Mouse (Mus musculus) forebrain, embryonic 11.5 days (tissue): ENCODE data around the gene Apbb2. TPM values are rescaled to one million over a fixed set of nuclear protein-coding genes. Genes with fewer than 3 reads are reported as not detected.
A peak's percentile ranks its signal among the peaks of the same experiment; 100 is the strongest.

Experiments
- ATAC-seq: fragments of 200-750 bp; cut with Nextera tagmentation; replicated peaks from 2 replicates; pipeline ENCODE4 v1.8.0; 2017; ENCODE audit warnings: moderate TSS enrichment; ENCODE audit not compliant: low FRiP score
- DNase-seq: peaks from one replicate; pipeline ENCODE4 v3.0.0-alpha.2; 2017; ENCODE audit warnings: low spot score
- H3K27ac ChIP-seq: fragments of 300-500 bp; sonication (generic); 2 replicates; pipeline ENCODE4 v1.5.1; 2014; ENCODE audit warnings: low read depth, low read length
- H3K27me3 ChIP-seq: fragments of 300-500 bp; sonication (generic); 2 replicates; pipeline ENCODE4 v1.6.1; 2014; ENCODE audit warnings: mild to moderate bottlenecking, low read length, mixed read lengths; ENCODE audit not compliant: control insufficient read depth, insufficient read depth
- H3K36me3 ChIP-seq: fragments of 300-500 bp; sonication (generic); 2 replicates; pipeline ENCODE4 v1.6.1; 2014; ENCODE audit warnings: mild to moderate bottlenecking, low read length, moderate library complexity, mixed read lengths; ENCODE audit not compliant: control insufficient read depth, insufficient read depth
- H3K4me1 ChIP-seq: fragments of 300-500 bp; sonication (generic); replicated peaks from 2 replicates; pipeline ENCODE4 v1.6.1; 2014; ENCODE audit warnings: low read length, mixed read lengths; ENCODE audit not compliant: control insufficient read depth, insufficient read depth
- H3K4me2 ChIP-seq: fragments of 300-500 bp; sonication (generic); 2 replicates; pipeline ENCODE4 v1.6.1; 2014; ENCODE audit warnings: low read depth, mild to moderate bottlenecking, low read length, moderate library complexity, mixed read lengths; ENCODE audit not compliant: severe bottlenecking
- H3K4me3 ChIP-seq: fragments of 300-500 bp; sonication (generic); 2 replicates; pipeline ENCODE4 v1.5.1; 2014; ENCODE audit warnings: low read depth, low read length
- H3K9ac ChIP-seq: fragments of 300-500 bp; sonication (generic); 2 replicates; pipeline ENCODE4 v1.6.1; 2014; ENCODE audit warnings: low read length
- H3K9me3 ChIP-seq: fragments of 300-500 bp; sonication (generic); 2 replicates; pipeline ENCODE4 v1.6.1; 2016; ENCODE audit warnings: low read length, mixed read lengths; ENCODE audit not compliant: control insufficient read depth
- WGBS: fragments of 180-500 bp; shearing (Covaris S2); extraction: QIAGEN DNeasy Blood & Tissue Kit; methylation state at CpG from one replicate; pipeline ENCODE4 v1.1.7; 2014; 5-methylcytosine and 5-hydroxymethylcytosine counted together
- polyA plus RNA-seq: library from polyadenylated mRNA; unstranded; fragments of >200 nt; fragmentation: Nextera tagmentation; extraction: Ambion mirVana; gene quantifications from 2 replicates; pipeline ENCODE4 v1.2.1, GENCODE M21; 2014

Gene Apbb2
- polyA plus RNA-seq, 1 experiment from 2014 or later = 35.3 TPM

DNA sequence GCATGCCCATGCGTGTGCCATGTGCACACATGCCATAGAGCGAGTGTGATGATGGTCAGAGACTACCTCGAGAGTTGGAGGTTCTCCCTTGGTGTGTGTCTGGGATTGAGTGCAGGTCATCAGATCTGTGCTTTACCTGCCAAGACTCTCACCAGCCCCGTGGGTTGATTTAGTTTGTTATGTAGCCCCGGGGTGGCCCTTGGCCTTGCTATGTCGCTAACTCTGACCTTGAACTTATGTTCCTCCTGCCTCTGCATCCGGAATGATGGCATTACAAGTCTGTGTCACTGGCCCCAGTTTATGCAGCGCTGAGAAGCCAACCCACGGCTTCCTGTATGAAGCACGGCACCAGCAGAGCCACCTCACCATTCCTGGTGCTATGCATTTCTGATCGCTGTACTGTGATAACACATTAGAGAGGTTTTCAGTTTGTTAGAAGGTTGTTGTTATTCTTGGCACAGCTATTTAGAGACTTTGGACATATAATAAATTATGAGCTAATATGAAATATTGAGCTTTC, 324.4 kb downstream of the Apbb2 start:
- Histone ChIP-seq H3K9ac (no peak overlapping the region), H3K4me1 (no peaks in the 10 kb centered on the region), H3K27ac (no peak overlapping the region), H3K27me3 (no peaks in the 10 kb centered on the region), H3K9me3 (no peaks in the 10 kb centered on the region; the same call in 1 of the 2 replicates), H3K36me3 (no peaks in the 10 kb centered on the region), H3K4me2 (no peak overlapping the region), H3K4me3 (no peak overlapping the region)
- 93% methylated on average over 11 of the region's 11 CpGs for WGBS
- DNase-seq (no peak), ATAC-seq (no peak)

DNA sequence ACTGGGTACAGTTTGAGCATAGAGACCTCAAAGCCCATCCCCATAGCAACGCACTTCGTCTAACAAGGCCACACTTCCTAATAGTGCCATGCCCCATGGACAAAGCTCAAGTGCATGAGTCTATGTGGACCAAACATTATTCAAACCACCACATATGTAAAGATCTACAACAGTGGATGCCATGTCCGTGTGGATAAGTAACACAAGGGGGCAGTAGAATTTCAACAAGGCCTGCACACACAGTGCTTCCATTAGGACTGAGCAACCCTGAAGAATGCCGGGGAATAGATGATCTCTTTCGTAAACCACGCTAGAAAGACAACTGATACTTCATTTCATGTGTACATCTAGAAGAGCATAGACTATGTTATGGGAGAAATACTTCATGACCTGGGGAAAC, 337.8 kb downstream of the Apbb2 start:
- H3K4me1 ChIP-seq = no peaks in the 10 kb centered on the region
- ATAC-seq (no peak), DNase-seq (no peak)
- H3K4me3 ChIP-seq = no peak overlapping the region
- no peaks in the 10 kb centered on the region for H3K36me3 ChIP-seq
- no peak overlapping the region for H3K27ac ChIP-seq
- WGBS = 82% methylated on average over 6 of the region's 6 CpGs
- H3K4me2 ChIP-seq = no peak overlapping the region
- no peak overlapping the region for H3K9ac ChIP-seq
- no peaks in the 10 kb centered on the region for H3K9me3 ChIP-seq
- no peaks in the 10 kb centered on the region for H3K27me3 ChIP-seq

GRCm38 (mm10) chr5:66279650-66280049, 338.9 kb downstream of the Apbb2 start:
- WGBS = 87% methylated on average over 2 of the region's 2 CpGs
- Histone ChIP-seq H3K36me3 (no peaks in the 10 kb centered on the region), H3K4me3 (no peak overlapping the region), H3K4me1 (no peaks in the 10 kb centered on the region), H3K27me3 (no peaks in the 10 kb centered on the region), H3K9me3 (no peaks in the 10 kb centered on the region), H3K4me2 (no peak overlapping the region), H3K9ac (no peak overlapping the region), H3K27ac (no peak overlapping the region)
- ATAC-seq (no peak), DNase-seq (no peak)

GRCm38 (mm10) chr5:66274417-66274816, 344.2 kb downstream of the Apbb2 start:
- H3K4me1 ChIP-seq = no peaks in the 10 kb centered on the region
- no peak for DNase-seq
- H3K27ac ChIP-seq = no peak overlapping the region
- H3K9me3 ChIP-seq = no peaks in the 10 kb centered on the region
- H3K4me3 ChIP-seq = no peak overlapping the region
- no peak overlapping the region for H3K9ac ChIP-seq
- no peaks in the 10 kb centered on the region for H3K27me3 ChIP-seq
- ATAC-seq = no peak
- no peaks in the 10 kb centered on the region for H3K36me3 ChIP-seq
- WGBS = 72% methylated on average over 3 of the region's 3 CpGs
- no peak overlapping the region for H3K4me2 ChIP-seq

DNA sequence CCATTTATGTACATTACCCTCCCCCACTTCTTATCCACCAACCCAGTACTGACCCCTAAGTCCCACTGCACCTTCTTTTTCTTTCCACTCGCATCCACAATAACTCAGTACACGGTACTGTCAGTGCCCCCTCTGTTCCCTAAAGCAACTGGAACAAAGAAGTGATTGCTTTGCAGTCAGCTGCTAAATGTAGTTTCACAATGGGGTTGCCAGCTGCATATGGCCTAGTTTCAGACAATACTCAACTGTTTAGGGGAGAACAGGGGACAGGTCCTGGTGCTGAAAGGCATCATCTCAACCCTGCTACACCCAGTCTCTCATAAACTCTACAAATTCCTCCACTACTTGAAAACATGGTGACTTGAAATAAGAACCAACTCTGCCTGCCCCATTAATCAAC, 347.4 kb downstream of the Apbb2 start:
- DNase-seq (no peak), ATAC-seq (no peak)
- Histone ChIP-seq H3K4me3 (no peak overlapping the region), H3K27ac (no peak overlapping the region), H3K27me3 (no peaks in the 10 kb centered on the region), H3K36me3 (no peaks in the 10 kb centered on the region), H3K4me1 (no peaks in the 10 kb centered on the region), H3K9ac (no peak overlapping the region), H3K9me3 (no peaks in the 10 kb centered on the region), H3K4me2 (no peak overlapping the region)
- WGBS = 61% methylated on average over 2 of the region's 2 CpGs

DNA sequence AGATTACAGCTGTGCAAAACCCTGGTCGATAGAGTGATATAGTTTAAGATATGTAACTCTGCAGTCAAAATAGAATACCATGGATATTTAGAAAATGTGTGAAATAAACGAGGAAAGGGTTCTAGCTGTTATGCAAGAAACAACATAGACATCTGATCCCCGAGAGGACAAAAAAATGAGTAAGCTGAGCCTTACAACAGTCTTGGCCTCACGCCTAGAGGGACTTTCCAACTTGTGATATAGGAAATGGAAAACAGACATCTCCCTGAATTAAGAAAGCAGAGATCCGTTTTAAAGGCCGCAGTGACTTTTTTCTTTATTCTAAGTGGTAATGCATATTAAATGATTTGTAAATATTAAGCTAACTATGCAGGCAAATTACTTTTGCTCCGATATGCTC, 349.0 kb downstream of the Apbb2 start:
- 83% methylated on average over 7 of the region's 7 CpGs for WGBS
- no peak for ATAC-seq
- H3K9ac ChIP-seq = no peak overlapping the region
- no peak overlapping the region for H3K27ac ChIP-seq
- H3K4me1 ChIP-seq = no peaks in the 10 kb centered on the region
- DNase-seq = no peak
- H3K4me3 ChIP-seq = no peak overlapping the region
- no peaks in the 10 kb centered on the region for H3K36me3 ChIP-seq
- H3K9me3 ChIP-seq = no peaks in the 10 kb centered on the region
- no peak overlapping the region for H3K4me2 ChIP-seq
- no peaks in the 10 kb centered on the region for H3K27me3 ChIP-seq

DNA sequence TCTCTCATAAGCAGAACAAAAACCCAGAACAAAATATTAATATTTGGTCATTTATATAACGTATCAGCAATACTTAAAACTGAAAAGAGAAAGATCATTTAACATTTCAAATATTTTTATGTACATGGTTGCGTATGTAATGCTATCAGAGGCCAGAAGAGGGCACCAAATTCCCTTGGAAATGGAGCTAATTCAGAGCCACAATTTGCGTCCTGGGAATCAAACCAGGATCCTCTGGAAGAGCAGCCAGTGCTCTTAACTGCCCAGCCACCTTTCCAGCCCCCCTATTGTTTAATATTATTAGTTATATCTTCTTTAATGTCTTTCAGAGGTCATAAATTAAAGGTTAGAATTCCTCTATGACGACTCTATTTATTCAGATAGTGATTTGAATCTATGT, 355.2 kb downstream of the Apbb2 start:
- H3K4me3 ChIP-seq = no peak overlapping the region
- DNase-seq = no peak
- no peak overlapping the region for H3K9ac ChIP-seq
- 0 out of 2 replicates have a peak, but pooled peaks cover 2% of the 10 kb centered on the region for H3K4me1 ChIP-seq
- H3K27me3 ChIP-seq = no peaks in the 10 kb centered on the region
- H3K4me2 ChIP-seq = no peak overlapping the region
- no peak for ATAC-seq
- 31% methylated on average over 4 of the region's 4 CpGs for WGBS
- no peaks in the 10 kb centered on the region for H3K9me3 ChIP-seq
- no peak overlapping the region for H3K27ac ChIP-seq
- no peaks in the 10 kb centered on the region for H3K36me3 ChIP-seq

- 80% methylated on average over 2 of the region's 2 CpGs for WGBS
- Histone ChIP-seq H3K36me3 (no peaks in the 10 kb centered on the region), H3K4me1 (0 out of 2 replicates have a peak, but pooled peaks cover 2% of the 10 kb centered on the region), H3K9ac (no peak overlapping the region), H3K4me2 (no peak overlapping the region), H3K27ac (no peak overlapping the region), H3K9me3 (no peaks in the 10 kb centered on the region), H3K27me3 (no peaks in the 10 kb centered on the region), H3K4me3 (no peak overlapping the region)
- ATAC-seq (no peak), DNase-seq (no peak)
Observed at GRCm38 (mm10) chr5:66262475-66262874, 356.1 kb downstream of the Apbb2 start.

DNA sequence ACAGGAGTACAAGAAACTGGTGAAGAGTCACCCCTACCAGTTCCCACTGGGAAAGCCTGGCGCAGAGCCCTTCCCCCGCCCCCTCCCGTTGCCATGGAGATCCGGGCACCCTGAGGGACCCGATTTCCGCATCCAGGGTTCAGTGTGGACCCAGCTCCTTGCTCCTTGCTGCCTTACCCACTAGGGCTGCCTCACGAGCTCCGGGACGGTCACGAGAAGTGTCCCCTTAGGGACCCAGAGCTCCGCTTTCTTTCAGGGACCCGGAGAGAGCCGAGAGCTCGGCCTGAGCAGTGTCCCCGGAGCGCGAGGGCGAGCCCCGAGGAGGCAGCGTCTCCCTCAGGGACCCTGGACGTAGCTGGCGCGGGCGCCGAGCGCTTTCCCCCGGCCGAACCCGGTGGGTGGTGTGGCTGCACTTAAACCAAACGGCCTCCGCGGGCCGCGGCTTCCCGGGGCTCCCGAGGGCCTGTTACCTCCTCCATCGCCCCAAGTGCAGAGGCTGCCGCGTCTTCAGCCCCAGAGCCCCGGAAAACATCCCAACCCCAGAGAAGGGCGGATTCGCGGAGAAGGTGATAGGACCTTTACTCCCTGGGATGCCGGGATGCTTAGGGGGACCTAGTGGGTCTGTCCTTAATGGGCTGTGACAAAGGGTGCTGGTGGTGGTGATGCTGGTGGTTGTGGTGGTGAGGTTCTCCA, 358.7 kb downstream of the Apbb2 start, which contains the start of gene Nsun7:
Nsun7 (plus strand) TSS at position 142 of the 693 bp plus-strand sequence.
- Histone ChIP-seq H3K9me3 (no peaks in the 10 kb centered on the region), H3K27ac (no peak within 1 kb of the TSS), H3K27me3 (no peaks in the 10 kb centered on the region), H3K4me2 (peak within 1 kb of the TSS; percentile 92), H3K36me3 (no peaks in the 10 kb centered on the region), H3K4me3 (peak within 1 kb of the TSS; percentile 61), H3K9ac (peak within 1 kb of the TSS; percentile 80), H3K4me1 (0 out of 2 replicates have a peak, but pooled peaks cover 2% of the 10 kb centered on the region)
- peak; percentile 89 for DNase-seq
- ATAC-seq = peak; percentile 90
- 1% methylated on average over 44 of the region's 44 CpGs for WGBS
